Mouse (Mus musculus) limb, embryonic 11.5 days (tissue): ENCODE results near the gene Smg9. TPM values are rescaled to one million over a fixed set of nuclear protein-coding genes. Genes with fewer than 3 reads are reported as not detected.
A peak's percentile ranks its signal among the peaks of the same experiment; 100 is the strongest.

Experiments
- ATAC-seq: fragments of 200-750 bp; cut with Nextera tagmentation; 2 replicates; pipeline ENCODE4 v1.8.0; 2017; ENCODE audit warnings: low read depth; ENCODE audit not compliant: insufficient number of reproducible peaks, low FRiP score, low TSS enrichment
- DNase-seq: peaks from one replicate; pipeline ENCODE4 v3.0.0-alpha.2; 2015; ENCODE audit warnings: low spot score
- H3K27ac ChIP-seq: fragments of 300-500 bp; sonication (generic); replicated peaks from 2 replicates; pipeline ENCODE4 v1.5.1; 2014; ENCODE audit warnings: low read depth, mild to moderate bottlenecking, low read length
- H3K27me3 ChIP-seq: fragments of 300-500 bp; sonication (generic); 2 replicates; pipeline ENCODE4 v1.6.1; 2014; ENCODE audit warnings: mild to moderate bottlenecking, low read length, mixed read lengths; ENCODE audit not compliant: control insufficient read depth, insufficient read depth
- H3K36me3 ChIP-seq: fragments of 300-500 bp; sonication (generic); 2 replicates; pipeline ENCODE4 v1.6.1; 2014; ENCODE audit warnings: mild to moderate bottlenecking, low read length, moderate library complexity, mixed read lengths; ENCODE audit not compliant: control insufficient read depth, insufficient read depth
- H3K4me1 ChIP-seq: fragments of 300-500 bp; sonication (generic); 2 replicates; pipeline ENCODE4 v1.6.1; 2014; ENCODE audit warnings: low read length, mixed read lengths; ENCODE audit not compliant: control insufficient read depth, insufficient read depth
- H3K4me2 ChIP-seq: fragments of 300-500 bp; sonication (generic); 2 replicates; pipeline ENCODE4 v1.6.1; 2014; ENCODE audit warnings: low read depth, mild to moderate bottlenecking, moderate library complexity; ENCODE audit not compliant: severe bottlenecking
- H3K4me3 ChIP-seq: fragments of 300-500 bp; sonication (generic); 2 replicates; pipeline ENCODE4 v1.5.1; 2014; ENCODE audit warnings: low read depth, low read length
- H3K9ac ChIP-seq: fragments of 300-500 bp; sonication (generic); 2 replicates; pipeline ENCODE4 v1.6.1; 2014; ENCODE audit warnings: mild to moderate bottlenecking, low read length
- H3K9me3 ChIP-seq: fragments of 300-500 bp; sonication (generic); 2 replicates; pipeline ENCODE4 v1.6.1; 2016; ENCODE audit warnings: low read length; ENCODE audit not compliant: control insufficient read depth
- WGBS: fragments of 180-500 bp; shearing (Covaris S2); extraction: QIAGEN DNeasy Blood & Tissue Kit; methylation state at CpG from one replicate; pipeline ENCODE4 v1.1.7; 2014; 5-methylcytosine and 5-hydroxymethylcytosine counted together
- polyA plus RNA-seq: library from polyadenylated mRNA; unstranded; fragments of >200 nt; fragmentation: Nextera tagmentation; extraction: Ambion mirVana; gene quantifications from 2 replicates; pipeline ENCODE4 v1.2.1, GENCODE M21; 2014

The Smg9 gene
- polyA plus RNA-seq, 1 experiment from 2014 or later: 20.2 TPM

- no peak for ATAC-seq
- Histone ChIP-seq H3K4me3 (no peak overlapping the region), H3K4me1 (peaks cover 20% of the 10 kb centered on the region), H3K9me3 (no peaks in the 10 kb centered on the region), H3K9ac (no peak overlapping the region), H3K36me3 (no peaks in the 10 kb centered on the region), H3K27me3 (no peaks in the 10 kb centered on the region), H3K27ac (no peak overlapping the region), H3K4me2 (no peak overlapping the region)
- no peak for DNase-seq
- 83% methylated on average over 16 of the region's 16 CpGs for WGBS
These were observed 16.6 kb upstream of the Smg9 start for GRCm38 (mm10) chr7:24382730-24383372.

- Histone ChIP-seq H3K9me3 (no peaks in the 10 kb centered on the region), H3K4me3 (no peak overlapping the region), H3K27me3 (no peaks in the 10 kb centered on the region), H3K36me3 (no peaks in the 10 kb centered on the region), H3K9ac (no peak overlapping the region), H3K4me1 (peaks cover 12% of the 10 kb centered on the region), H3K4me2 (no peak overlapping the region), H3K27ac (no peak overlapping the region)
- 66% methylated on average over 6 of the region's 6 CpGs for WGBS
- DNase-seq (no peak), ATAC-seq (no peak)
These were observed 15.3 kb upstream of the Smg9 start for GRCm38 (mm10) chr7:24384070-24384469.

GRCm38 (mm10) chr7:24384827-24385226 is 14.6 kb upstream of the Smg9 start:
- no peak overlapping the region for H3K27ac ChIP-seq
- no peaks in the 10 kb centered on the region for H3K27me3 ChIP-seq
- H3K9ac ChIP-seq: no peak overlapping the region
- ATAC-seq: no peak
- no peak overlapping the region for H3K4me2 ChIP-seq
- peaks cover 13% of the 10 kb centered on the region for H3K4me1 ChIP-seq
- no peaks in the 10 kb centered on the region for H3K36me3 ChIP-seq
- no peak overlapping the region for H3K4me3 ChIP-seq
- WGBS: 6% methylated on average over 11 of the region's 11 CpGs
- DNase-seq: peak; percentile 89
- H3K9me3 ChIP-seq: no peaks in the 10 kb centered on the region

- no peak overlapping the region for H3K4me2 ChIP-seq
- DNase-seq: no peak
- WGBS: 86% methylated on average over 10 of the region's 10 CpGs
- no peaks in the 10 kb centered on the region for H3K36me3 ChIP-seq
- no peak overlapping the region for H3K27ac ChIP-seq
- no peaks in the 10 kb centered on the region for H3K27me3 ChIP-seq
- no peak overlapping the region for H3K9ac ChIP-seq
- peaks cover 17% of the 10 kb centered on the region for H3K4me1 ChIP-seq
- H3K4me3 ChIP-seq: no peak overlapping the region
- H3K9me3 ChIP-seq: no peaks in the 10 kb centered on the region
- no peak for ATAC-seq
These were observed 12.3 kb upstream of the Smg9 start for GRCm38 (mm10) chr7:24387059-24387556.

GRCm38 (mm10) chr7:24389516-24390187 is 9.8 kb upstream of the Smg9 start:
- no peak for ATAC-seq
- H3K4me3 ChIP-seq: no peak overlapping the region
- H3K27ac ChIP-seq: no peak overlapping the region

GRCm38 (mm10) chr7:24390512-24390911 is 8.9 kb upstream of the Smg9 start:
- no peak for ATAC-seq
- WGBS: 47% methylated on average over 7 of the region's 7 CpGs
- Histone ChIP-seq H3K4me3 (no peak overlapping the region), H3K27me3 (no peaks in the 10 kb centered on the region), H3K9me3 (no peaks in the 10 kb centered on the region), H3K36me3 (no peaks in the 10 kb centered on the region), H3K9ac (no peak overlapping the region), H3K4me2 (no peak overlapping the region), H3K27ac (no peak overlapping the region), H3K4me1 (peaks cover 25% of the 10 kb centered on the region)
- DNase-seq: no peak

More at GRCm38 (mm10) chr7:24389516-24390187, 9.8 kb upstream of the Smg9 start:
- Histone ChIP-seq H3K9me3 (no peaks in the 10 kb centered on the region), H3K27me3 (no peaks in the 10 kb centered on the region), H3K4me2 (no peak overlapping the region), H3K9ac (no peak overlapping the region), H3K36me3 (no peaks in the 10 kb centered on the region), H3K4me1 (peaks cover 22% of the 10 kb centered on the region)
- DNase-seq: no peak
- 61% methylated on average over 13 of the region's 13 CpGs for WGBS

GRCm38 (mm10) chr7:24391077-24391476 is 8.3 kb upstream of the Smg9 start:
- Histone ChIP-seq H3K4me2 (peak overlapping the region; percentile 27; the same call in 1 of the 2 replicates), H3K9me3 (no peaks in the 10 kb centered on the region), H3K4me1 (peaks cover 25% of the 10 kb centered on the region), H3K27me3 (no peaks in the 10 kb centered on the region), H3K4me3 (no peak overlapping the region), H3K9ac (no peak overlapping the region), H3K27ac (peak overlapping the region; percentile 70), H3K36me3 (no peaks in the 10 kb centered on the region)
- DNase-seq (peak; percentile 76), ATAC-seq (peak; percentile 75)
- WGBS: 0% methylated on average over 4 of the region's 5 CpGs

GRCm38 (mm10) chr7:24391687-24392086 is 7.7 kb upstream of the Smg9 start:
- no peak overlapping the region for H3K9ac ChIP-seq
- H3K4me3 ChIP-seq: no peak overlapping the region
- no peak for DNase-seq
- ATAC-seq: no peak
- peaks cover 25% of the 10 kb centered on the region for H3K4me1 ChIP-seq
- H3K36me3 ChIP-seq: no peaks in the 10 kb centered on the region
- WGBS: 85% methylated on average over 2 of the region's 2 CpGs
- H3K27me3 ChIP-seq: no peaks in the 10 kb centered on the region
- H3K27ac ChIP-seq: peak overlapping the region; percentile 70
- no peaks in the 10 kb centered on the region for H3K9me3 ChIP-seq
- no peak overlapping the region for H3K4me2 ChIP-seq
